Mouse (Mus musculus): ENCODE data around the gene Ceacam2.
"Not testable (repeated sequence)": the region's sequence is repeated elsewhere in the genome, so short reads cannot be mapped to it uniquely, and the experiment has no call there.

The Ceacam2 gene

DNA sequence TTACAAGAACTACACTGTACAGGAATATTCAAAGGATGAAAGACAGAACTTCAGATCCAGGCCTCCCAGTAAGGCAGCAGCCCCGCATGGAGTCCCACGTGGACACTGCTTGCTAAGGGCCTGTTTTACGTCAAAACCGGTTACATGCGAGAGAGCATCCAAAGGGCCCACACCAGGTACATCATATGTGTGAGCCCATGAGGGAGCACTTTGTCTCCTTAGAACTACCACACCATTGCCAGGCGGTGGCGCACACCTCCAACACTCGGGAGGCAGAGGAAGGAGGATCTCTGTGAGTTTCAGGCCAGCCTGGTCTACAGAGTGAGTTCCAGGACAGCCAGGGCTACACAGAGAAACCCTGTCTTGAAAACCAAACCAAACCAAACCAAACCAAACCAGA lies 58.9 kb downstream of the Ceacam2 start:
- not testable (repeated sequence) for DNase-seq

DNA sequence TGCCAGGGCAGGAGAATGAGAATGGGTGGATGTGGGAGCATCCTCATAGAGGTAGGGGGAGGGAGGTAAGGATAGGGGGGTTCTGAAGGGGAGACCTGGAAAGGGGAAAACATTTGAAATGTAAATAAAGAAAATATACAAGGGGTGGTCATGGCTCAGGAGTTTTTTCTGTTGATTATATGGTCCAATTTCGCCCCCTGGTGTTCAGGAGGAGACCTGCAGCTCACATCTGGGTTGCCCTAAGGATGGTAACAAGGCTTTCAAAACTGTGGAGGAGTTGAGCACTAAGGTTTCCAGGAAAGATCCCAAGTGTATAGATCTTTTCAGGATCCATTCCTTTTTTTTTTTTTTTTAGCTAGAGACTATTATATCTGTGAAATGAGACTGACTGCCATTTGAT lies 60.2 kb downstream of the Ceacam2 start:
- no peak for DNase-seq

DNA sequence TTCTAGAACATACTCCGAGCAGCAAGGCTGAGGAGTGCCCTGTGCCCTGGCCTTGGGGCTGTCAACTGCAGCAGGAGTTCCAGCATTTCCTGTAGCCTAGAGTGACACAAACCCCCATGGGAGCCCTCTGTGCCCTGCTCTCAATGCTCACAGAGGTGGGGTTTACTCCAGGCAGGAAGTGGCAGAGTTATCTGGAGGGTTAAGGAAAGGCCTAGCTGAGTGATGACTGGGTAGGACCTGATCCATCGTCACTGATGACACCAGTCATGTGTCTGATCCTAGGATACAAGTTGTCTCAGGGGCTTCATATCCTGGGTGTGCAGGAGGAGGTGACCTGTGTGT lies 61.9 kb downstream of the Ceacam2 start:
- DNase-seq: not testable (repeated sequence)

DNA sequence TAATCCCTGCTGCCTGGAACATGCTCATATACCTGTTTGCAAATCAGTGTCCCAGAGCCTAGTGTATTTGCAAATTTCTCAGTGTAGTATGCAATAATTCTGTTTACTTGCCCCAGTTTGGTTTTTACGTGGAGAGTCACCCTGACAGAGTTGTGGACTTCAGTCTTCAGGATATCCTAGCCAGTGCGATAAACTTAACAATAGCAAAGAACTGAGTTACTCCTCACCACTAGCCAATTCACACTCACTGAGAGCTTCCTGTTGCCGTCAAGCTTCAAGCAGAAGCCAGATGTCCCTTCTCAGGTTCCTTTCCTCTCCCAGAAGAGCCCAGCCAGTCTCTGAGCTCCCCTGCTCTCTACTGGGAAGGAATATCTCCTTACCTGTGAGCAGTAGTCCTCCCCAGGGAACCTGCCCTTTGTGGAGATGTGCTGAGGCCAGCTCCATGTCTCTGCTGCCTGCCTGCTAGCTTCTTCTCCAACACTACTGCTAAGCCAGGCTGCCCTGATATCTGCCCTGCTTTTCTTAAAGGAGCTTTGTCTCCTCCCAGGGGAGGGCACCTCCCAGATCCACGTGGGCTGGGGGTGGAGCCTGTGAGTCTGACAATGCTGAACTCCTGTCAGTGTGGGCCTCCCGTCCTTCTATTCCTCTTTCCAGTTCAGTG lies 62.4 kb downstream of the Ceacam2 start, which contains the start of gene Ceacam1:
Ceacam1 (minus strand) TSS at position 513 of the 661 bp plus-strand sequence.
- DNase-seq: not testable (repeated sequence)

DNA sequence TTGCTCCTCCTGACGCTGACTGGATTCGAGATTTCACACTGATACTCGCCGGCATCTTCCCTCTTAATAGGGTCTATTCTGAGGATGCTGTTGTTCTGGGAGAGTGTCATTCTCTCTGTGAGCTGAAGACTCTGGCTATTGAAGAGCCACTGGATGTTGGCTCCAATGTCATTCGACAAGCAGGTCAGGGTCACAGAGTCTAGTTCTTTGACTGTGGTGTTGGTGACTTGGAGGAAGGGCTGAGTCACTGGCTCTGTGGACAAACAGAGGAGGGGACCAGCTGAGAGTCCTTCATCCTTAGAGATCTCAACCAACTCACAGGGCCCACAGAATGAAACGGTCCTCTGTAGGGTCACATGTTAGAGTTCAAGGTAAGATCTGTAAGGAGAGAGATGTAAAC lies 67.8 kb downstream of the Ceacam2 start:
- not testable (repeated sequence) for DNase-seq
